Mouse (Mus musculus) spleen, adult 2 months (tissue): ENCODE data around the gene Snx13. TPM values are rescaled to one million over a fixed set of nuclear protein-coding genes. Genes with fewer than 3 reads are reported as not detected.
A peak's percentile ranks its signal among the peaks of the same experiment; 100 is the strongest.

ENCODE experiments used
- DNase-seq, 2 experiments: peaks; one replicate each; pipeline versions ENCODE4 v3.0.0 to v3.0.0-alpha.2; 2012 to 2021; ENCODE audit warnings: low spot score in 2 of 2, low read depth in 1 of 2
- H3K27ac ChIP-seq: fragments of 200-500 bp; 2 replicates; pipeline ENCODE4 v1.5.1; 2012; ENCODE audit warnings: low read length, inconsistent platforms; ENCODE audit not compliant: insufficient read depth
- H3K27me3 ChIP-seq: fragments of 200-500 bp; 2 replicates; pipeline ENCODE4 v1.6.1; 2012; ENCODE audit warnings: mild to moderate bottlenecking, moderate library complexity, low read length, inconsistent platforms; ENCODE audit not compliant: control insufficient read depth, insufficient read depth
- H3K36me3 ChIP-seq: fragments of 200-500 bp; 2 replicates; pipeline ENCODE4 v1.6.1; 2012; ENCODE audit warnings: mild to moderate bottlenecking, low read length, inconsistent platforms; ENCODE audit not compliant: control insufficient read depth, insufficient read depth
- H3K4me1 ChIP-seq: fragments of 200-500 bp; 2 replicates; pipeline ENCODE4 v1.6.1; 2011; ENCODE audit warnings: inconsistent platforms; ENCODE audit not compliant: control insufficient read depth, insufficient read depth, insufficient read length
- H3K4me3 ChIP-seq: fragments of 200-500 bp; 2 replicates; pipeline ENCODE4 v1.5.1; 2011; ENCODE audit warnings: mild to moderate bottlenecking, inconsistent platforms; ENCODE audit not compliant: insufficient read depth, insufficient read length; ENCODE audit errors: extremely low read depth
- CTCF ChIP-seq: fragments of 200-500 bp; IDR thresholded peaks from 2 replicates; pipeline ENCODE4 v1.5.1; 2011; ENCODE audit warnings: mild to moderate bottlenecking, inconsistent platforms; ENCODE audit not compliant: insufficient read depth, insufficient read length, insufficient replicate concordance; ENCODE audit errors: extremely low read depth
- POLR2A ChIP-seq: fragments of 200-500 bp; IDR thresholded peaks from 2 replicates; pipeline ENCODE4 v1.6.1; 2011; ENCODE audit warnings: low read depth, low read length, inconsistent platforms
- WGBS: fragments of 180-500 bp; shearing (Covaris S2); methylation state at CpG from one replicate; pipeline ENCODE4 v1.1.7; 2018; 5-methylcytosine and 5-hydroxymethylcytosine counted together
- polyA plus RNA-seq: library from polyadenylated mRNA; depleted of rRNA; stranded (reverse); fragments of >200 nt; gene quantifications from 2 replicates; pipeline ENCODE4 v1.2.3, GENCODE M21; 2012

Gene Snx13
- polyA plus RNA-seq, 1 experiment = 2.4 TPM

- no peaks in the 10 kb centered on the region for H3K36me3 ChIP-seq
- no peak overlapping the region for H3K4me3 ChIP-seq
- no peaks in the 10 kb centered on the region for H3K27me3 ChIP-seq
- 38% methylated on average over 4 of the region's 4 CpGs for WGBS
- no peak for DNase-seq
- H3K27ac ChIP-seq = no peak overlapping the region
- peaks cover 3% of the 10 kb centered on the region for H3K4me1 ChIP-seq
- no peak for TF ChIP-seq CTCF
These were observed 21.0 kb upstream of the Snx13 start for GRCm38 (mm10) chr12:35025916-35026432.

GRCm38 (mm10) chr12:35027533-35027932, 19.5 kb upstream of the Snx13 start:
- H3K36me3 ChIP-seq = no peaks in the 10 kb centered on the region
- no peak overlapping the region for H3K27ac ChIP-seq
- H3K4me1 ChIP-seq = peaks cover 3% of the 10 kb centered on the region
- DNase-seq = no peak
- TF ChIP-seq CTCF (no peak), POLR2A (no peak)
- WGBS = 54% methylated on average over 1 of the region's 1 CpGs
- no peaks in the 10 kb centered on the region for H3K27me3 ChIP-seq
- H3K4me3 ChIP-seq = no peak overlapping the region

GRCm38 (mm10) chr12:35038668-35039570, 8.1 kb upstream of the Snx13 start:
- H3K36me3 ChIP-seq = no peaks in the 10 kb centered on the region
- H3K27ac ChIP-seq = peak overlapping the region; percentile 86
- no peak for DNase-seq
- H3K27me3 ChIP-seq = no peaks in the 10 kb centered on the region
- peaks cover 7% of the 10 kb centered on the region for H3K4me1 ChIP-seq
- TF ChIP-seq CTCF (no peak), POLR2A (no peak)
- 6% methylated on average over 14 of the region's 14 CpGs for WGBS
- peak overlapping the region; percentile 52 for H3K4me3 ChIP-seq

GRCm38 (mm10) chr12:35039571-35039936, 7.4 kb upstream of the Snx13 start:
- H3K36me3 ChIP-seq = no peaks in the 10 kb centered on the region
- peak overlapping the region; percentile 73; the same call in 1 of the 2 replicates for H3K27ac ChIP-seq
- no peak overlapping the region for H3K4me3 ChIP-seq
- no peaks in the 10 kb centered on the region for H3K27me3 ChIP-seq
- H3K4me1 ChIP-seq = peaks cover 7% of the 10 kb centered on the region
- 33% methylated on average over 5 of the region's 5 CpGs for WGBS
- no peak for TF ChIP-seq POLR2A
- no peak for TF ChIP-seq CTCF
- DNase-seq = no peak

GRCm38 (mm10) chr12:35041964-35042363, 5.0 kb upstream of the Snx13 start:
- H3K4me1 ChIP-seq = peaks cover 7% of the 10 kb centered on the region
- H3K36me3 ChIP-seq = no peaks in the 10 kb centered on the region
- no peak for DNase-seq
- no peak overlapping the region for H3K27ac ChIP-seq
- TF ChIP-seq CTCF = no peak
- WGBS = 46% methylated on average over 8 of the region's 8 CpGs
- no peaks in the 10 kb centered on the region for H3K27me3 ChIP-seq
- H3K4me3 ChIP-seq = no peak overlapping the region

GRCm38 (mm10) chr12:35046310-35046998, 532 bp upstream of the Snx13 start:
- DNase-seq = no peak
- TF ChIP-seq POLR2A (no peak), CTCF (no peak)
- peak overlapping the region; percentile 95 for H3K4me3 ChIP-seq
- peaks cover 4% of the 10 kb centered on the region; the same call in 1 of the 2 replicates for H3K4me1 ChIP-seq
- under 1% methylated on average over 36 of the region's 36 CpGs for WGBS
- peak overlapping the region; percentile 97 for H3K27ac ChIP-seq
- no peaks in the 10 kb centered on the region for H3K36me3 ChIP-seq
- H3K27me3 ChIP-seq = no peaks in the 10 kb centered on the region
